Mouse (Mus musculus) stomach, postnatal 0 days (tissue): Measurements from ENCODE around the gene Mark3.

Source experiments
- CTCF ChIP-seq: IDR thresholded peaks from 2 replicates; pipeline ENCODE4 v1.5.1; 2016; ENCODE audit warnings: antibody characterized with exemption, low read depth, mild to moderate bottlenecking, moderate library complexity
- EP300 ChIP-seq: optimal IDR thresholded peaks from 2 replicates; pipeline ENCODE3; 2016; ENCODE audit warnings: antibody characterized with exemption

- TF ChIP-seq CTCF = no peak
- TF ChIP-seq EP300 = no peak
Measured at GRCm38 (mm10) chr12:111692899-111693298, 118.6 kb downstream of the Mark3 start.
